Mouse (Mus musculus) CD4-positive, CD25-positive, alpha-beta regulatory T cell, adult 9 weeks (primary cell): ENCODE data around the gene Dcbld1. TPM values are rescaled to one million over a fixed set of nuclear protein-coding genes. Genes with fewer than 3 reads are reported as not detected.

Source experiments
- polyA plus RNA-seq: library from polyadenylated mRNA; unstranded; fragments of 100-300 nt; shearing (Covaris generic); gene quantifications from one replicate; pipeline ENCODE4 v1.2.1, GENCODE M21; 2017

The Dcbld1 gene
- polyA plus RNA-seq, result not detected

DNA sequence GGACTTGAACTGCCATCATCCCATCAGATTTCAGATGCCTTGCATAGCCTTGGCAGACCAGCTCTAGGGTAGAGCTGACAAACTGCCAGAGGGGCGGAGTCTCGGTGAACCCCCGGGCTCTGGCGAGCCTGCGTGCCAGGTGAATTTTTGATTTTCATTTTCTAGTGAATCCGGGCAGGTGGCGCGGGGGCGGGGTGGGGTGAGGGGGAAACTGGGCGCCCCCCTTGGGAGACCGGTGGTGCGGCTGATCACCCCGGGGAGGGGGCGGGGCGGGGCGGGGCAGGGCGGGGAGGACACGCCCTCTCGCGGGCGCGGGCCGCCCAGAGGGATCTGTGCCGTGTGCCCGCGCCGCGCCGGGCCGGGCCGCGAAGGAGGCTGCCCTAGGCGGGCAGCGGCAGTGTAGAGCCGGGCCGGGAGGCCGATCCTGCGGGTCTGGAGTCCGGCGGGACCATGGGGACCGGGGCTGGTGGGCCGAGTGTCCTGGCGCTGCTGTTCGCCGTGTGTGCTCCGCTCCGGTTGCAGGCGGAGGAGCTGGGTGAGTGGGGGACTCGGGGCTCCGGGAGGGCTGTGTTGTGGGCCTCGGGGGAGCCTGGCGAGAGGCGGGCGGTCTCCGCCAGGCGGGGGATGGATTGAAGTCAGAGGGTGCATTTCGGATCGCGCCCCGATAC is at the start of gene Dcbld1:
Dcbld1 (plus strand) TSS at position 319 of the 668 bp plus-strand sequence.

DNA sequence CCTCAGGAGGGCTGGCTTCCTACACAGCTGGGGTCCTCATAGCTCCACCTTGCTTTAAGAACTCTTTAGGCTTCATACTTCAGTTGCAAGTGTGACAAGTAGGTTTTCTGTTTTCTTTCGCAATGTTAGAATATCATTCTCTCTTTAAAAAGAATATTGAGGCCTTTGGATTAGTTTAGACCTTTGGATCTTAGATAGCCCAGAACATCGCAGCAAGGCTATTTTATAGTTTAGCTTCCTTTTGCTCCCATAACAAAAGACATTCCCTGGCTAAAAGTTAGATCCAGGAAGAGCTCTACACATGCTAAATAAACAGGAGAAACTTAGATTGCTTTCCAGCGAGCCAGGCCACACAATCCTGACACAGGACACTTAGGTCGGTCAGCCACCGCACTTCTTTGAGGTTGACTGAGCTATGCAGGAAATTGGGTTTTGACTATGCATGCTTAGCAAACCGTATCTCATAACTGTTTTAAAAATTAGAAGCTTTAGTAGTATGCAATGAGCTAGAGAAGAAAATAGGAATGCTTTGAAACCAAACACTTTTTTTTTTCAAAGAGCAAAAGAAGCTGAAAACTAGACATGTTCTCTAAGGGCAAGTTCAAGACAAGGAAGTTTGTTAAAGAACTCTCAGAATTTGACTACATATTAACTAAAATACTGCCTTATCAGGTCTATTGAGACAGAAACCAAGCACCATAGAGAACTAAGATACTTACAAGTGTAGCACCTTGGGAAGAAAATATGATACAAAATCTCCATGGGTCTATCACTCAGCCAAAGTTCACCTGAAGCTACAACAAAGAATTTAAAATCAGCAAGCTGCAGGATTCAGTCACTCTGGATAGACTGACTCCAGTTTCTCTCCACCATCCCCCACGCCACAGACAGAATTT is 38.2 kb upstream of the Dcbld1 start, which contains the start of gene Ros1:
Ros1 (minus strand) TSS at position 288 of the 896 bp plus-strand sequence.

DNA sequence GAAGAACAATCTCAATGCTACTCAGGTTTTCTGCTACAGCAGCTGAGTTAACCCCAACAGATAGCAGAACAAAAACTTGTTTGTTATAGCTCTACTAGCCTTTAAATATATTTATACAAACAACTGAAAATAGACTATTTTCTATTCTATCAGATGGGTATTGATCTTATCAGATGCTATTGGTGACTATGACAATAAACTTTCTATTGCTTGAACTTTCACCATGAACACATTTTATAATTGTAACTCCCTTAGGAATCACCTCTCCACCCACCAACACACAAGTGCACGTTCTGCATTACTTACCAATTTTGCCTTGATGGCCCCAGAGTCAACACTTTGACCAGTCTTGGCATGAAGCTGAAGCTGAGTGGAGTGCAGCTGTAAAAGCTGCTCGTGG is 125.0 kb downstream of the Dcbld1 start, which contains the start of gene Gm26741:
Gm26741 (plus strand) TSS at position 301 of the 400 bp plus-strand sequence.

Other genes starting within 250 kb of the Dcbld1 start
- not detected for gene Vgll2, start 211.1 kb upstream of the Dcbld1 start, polyA plus RNA-seq
- not detected for gene Ros1, start 38.4 kb upstream of the Dcbld1 start, polyA plus RNA-seq
- not detected for gene Gm26741, start 125.1 kb downstream of the Dcbld1 start, polyA plus RNA-seq
- 4.4 TPM for gene Gopc, start 148.5 kb downstream of the Dcbld1 start, polyA plus RNA-seq
- not detected for gene Nepn, start 155.4 kb downstream of the Dcbld1 start, polyA plus RNA-seq
- gene Nus1, start 183.9 kb downstream of the Dcbld1 start, polyA plus RNA-seq, result 5.1 TPM